Mouse (Mus musculus): ENCODE data around the gene Tshb. TPM values are rescaled to one million over a fixed set of nuclear protein-coding genes. Genes with fewer than 3 reads are reported as not detected.

The Tshb gene
- not detected for polyA plus RNA-seq (2014; fragmentation: Illumina TruSeq; extraction: RNeasy Lipid Tissue Mini Kit (QIAGEN cat#74804))

GRCm38 (mm10) chr3:102782618-102783017, at the start of gene Tshb:
TSS of gene Tshb (minus strand) at chr3:102782718.

DNA sequence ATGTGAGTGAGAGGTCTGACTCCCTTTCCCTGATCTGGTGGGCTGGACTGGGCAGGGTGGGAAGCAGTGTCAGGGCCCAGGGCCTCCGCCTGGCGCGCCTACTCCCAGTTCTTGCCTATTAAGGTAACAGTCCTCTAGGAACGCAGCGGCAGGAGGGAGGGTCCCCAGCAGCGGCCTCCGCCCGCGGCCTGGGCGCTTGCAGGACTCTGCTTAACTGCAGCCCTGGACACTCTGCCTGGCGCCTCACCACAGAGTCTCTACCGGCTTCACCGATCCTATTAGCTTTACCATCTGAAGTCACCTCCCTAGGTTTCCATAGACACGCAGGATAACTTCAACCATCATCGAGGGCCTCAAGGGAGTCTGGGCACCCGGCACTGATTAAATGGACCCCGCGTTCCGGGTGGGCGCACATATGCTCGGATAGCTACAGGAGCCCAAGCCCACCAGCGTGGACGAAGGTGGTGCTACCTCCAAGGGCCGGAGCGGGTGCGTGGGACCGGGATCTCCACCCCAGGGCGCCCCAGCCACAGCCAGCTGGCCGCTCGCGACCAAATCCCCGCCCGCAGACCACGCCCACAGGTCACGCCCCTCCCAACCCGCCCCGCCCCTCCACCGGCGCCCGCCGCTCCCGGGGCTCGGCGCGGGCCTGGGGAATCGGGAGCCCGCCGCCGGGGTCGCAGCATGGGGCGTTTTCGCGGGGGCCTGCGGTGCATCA, 48.0 kb downstream of the Tshb start, which contains the start of gene Tspan2:
Tspan2 (plus strand) TSS at position 217 of the 718 bp plus-strand sequence.

Other genes starting within 250 kb of the Tshb start
- gene Tspan2, start 48.2 kb downstream of the Tshb start, polyA plus RNA-seq (2014; fragmentation: Illumina TruSeq; extraction: RNeasy Lipid Tissue Mini Kit (QIAGEN cat#74804)), result 64.7 TPM
- 3.0 TPM for gene Sycp1, start 153.4 kb upstream of the Tshb start, polyA plus RNA-seq (2014; fragmentation: Illumina TruSeq; extraction: RNeasy Lipid Tissue Mini Kit (QIAGEN cat#74804))
- gene Nr1h5, start 181.4 kb upstream of the Tshb start, polyA plus RNA-seq (2014; fragmentation: Illumina TruSeq; extraction: RNeasy Lipid Tissue Mini Kit (QIAGEN cat#74804)), result not detected
- 66.5 TPM for gene Sike1, start 213.0 kb upstream of the Tshb start, polyA plus RNA-seq (2014; fragmentation: Illumina TruSeq; extraction: RNeasy Lipid Tissue Mini Kit (QIAGEN cat#74804))
- 826 TPM for gene Csde1, start 237.7 kb upstream of the Tshb start, polyA plus RNA-seq (2014; fragmentation: Illumina TruSeq; extraction: RNeasy Lipid Tissue Mini Kit (QIAGEN cat#74804))